Comparison of ENCODE assay signal across 12 mouse cellular contexts in the genomic region with DNA sequence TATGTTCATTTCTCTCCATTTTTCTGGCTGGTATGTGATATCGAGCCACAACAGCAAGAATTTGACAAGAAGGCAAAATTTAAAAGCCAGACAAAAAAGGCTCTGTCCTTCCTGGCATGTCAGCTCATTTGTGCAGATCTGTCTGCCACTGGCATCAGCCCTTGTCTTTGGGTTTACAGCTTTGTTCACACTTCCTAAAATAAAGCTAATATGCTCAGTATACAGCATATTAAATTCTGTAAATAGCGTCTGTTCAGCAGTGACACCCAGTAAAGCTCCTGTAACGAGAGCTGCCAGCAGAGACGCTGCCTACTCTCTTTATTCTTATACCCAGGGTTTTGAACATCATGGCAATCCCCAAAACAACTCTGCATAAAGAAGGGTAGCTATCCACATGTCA.
"Had no signal": no experiment of that assay in that cellular context is flagged by ENCODE, and none has a peak within 500 bp of the region (broad histone marks: within the 10 kb centered on the region; RNA-seq: fewer than 3 reads in every experiment).

No protein-coding gene starts in this region.

- H3K27me3 ChIP-seq: liver, embryonic 13.5 days; midbrain, embryonic 13.5 days had no signal

- H3K36me3 ChIP-seq: liver, embryonic 13.5 days; midbrain, embryonic 13.5 days had no signal

- DNase-seq: kidney, adult 11 months; kidney, adult 9 months; kidney, postnatal 14 days; kidney, postnatal 4 days; left cerebral cortex, postnatal 4 days; liver, embryonic 13.5 days; lung, adult 2 months; lung, postnatal 14 days; lung, postnatal 4 days; thymus, adult 18-20 months; thymus, postnatal 36 days had no signal

- H3K4me2 ChIP-seq: liver, embryonic 13.5 days; midbrain, embryonic 13.5 days had no signal

- H3K9ac ChIP-seq: liver, embryonic 13.5 days; midbrain, embryonic 13.5 days had no signal

- H3K4me3 ChIP-seq: liver, embryonic 13.5 days; midbrain, embryonic 13.5 days had no signal

- ATAC-seq: midbrain, embryonic 13.5 days had no signal

- H3K4me1 ChIP-seq: liver, embryonic 13.5 days had no signal

- H3K27ac ChIP-seq: liver, embryonic 13.5 days had no signal

- H3K9me3 ChIP-seq: midbrain, embryonic 13.5 days had no signal
